Mouse (Mus musculus): ENCODE data around the gene Spo11.

- no peak for TF ChIP-seq CTCF (IDR thresholded peaks at IDR 0.05; ENCODE audit: low read depth, low read length)
- TF ChIP-seq POLR2A (IDR thresholded peaks at IDR 0.05; ENCODE audit: insufficient read depth, low read length): no peak
- TF ChIP-seq EP300 (IDR thresholded peaks at IDR 0.05; ENCODE audit: insufficient read depth, low read depth, low read length): no peak
Measured at GRCm38 (mm10) chr2:173024392-173024791, 46.9 kb downstream of the Spo11 start.

Measured in ES-Bruce4 (cell line).